Mouse (Mus musculus) G1E (cell line): Measurements from ENCODE around the gene Insc.

Source experiments
- CTCF ChIP-seq: IDR thresholded peaks from 2 replicates; pipeline ENCODE4 v1.5.1; 2012; ENCODE audit warnings: low read depth, low read length, inconsistent platforms, mixed read lengths
- GATA1 ChIP-seq: IDR thresholded peaks from 2 replicates; pipeline ENCODE4 v1.6.1; 2012; ENCODE audit warnings: borderline replicate concordance, low read length, inconsistent platforms, mixed read lengths
- POLR2AphosphoS5 ChIP-seq: IDR thresholded peaks from 2 replicates; pipeline ENCODE4 v1.6.1; 2012; ENCODE audit warnings: low read depth, low read length, inconsistent platforms; ENCODE audit not compliant: insufficient replicate concordance
- TAL1 ChIP-seq: conservative IDR thresholded peaks from 2 replicates; pipeline ENCODE4 v1.6.1; 2012; ENCODE audit warnings: low read depth, low read length, inconsistent platforms, mixed read lengths

- TF ChIP-seq CTCF: no peak
- no peak for TF ChIP-seq GATA1
- no peak for TF ChIP-seq TAL1
- no peak for TF ChIP-seq POLR2AphosphoS5
Measured at GRCm38 (mm10) chr7:114740360-114741165, 2.9 kb upstream of the Insc start.
